Mouse (Mus musculus) MEL (cell line): ENCODE results near the gene Galnt10. TPM values are rescaled to one million over a fixed set of nuclear protein-coding genes. Genes with fewer than 3 reads are reported as not detected.

Source experiments
- DNase-seq: peaks from one replicate; pipeline ENCODE4 v3.0.0; 2011; ENCODE audit warnings: low read depth, low spot score
- H3K27ac ChIP-seq: 2 replicates; pipeline ENCODE4 v1.5.1; 2012; ENCODE audit warnings: low read depth, mild to moderate bottlenecking, control low read depth, low read length, moderate library complexity; ENCODE audit not compliant: control insufficient read depth
- H3K27me3 ChIP-seq, 2 experiments: fragments of 150-350 bp in 1 of 2; sonication (generic) in 1 of 2; 2 replicates each; pipeline ENCODE4 v1.6.1; 2012; ENCODE audit warnings: low read length in 2 of 2, mild to moderate bottlenecking in 2 of 2, improper control_type of control experiment in 1 of 2, moderate library complexity in 1 of 2; ENCODE audit not compliant: insufficient read depth in 2 of 2, control insufficient read depth in 1 of 2
- H3K36me3 ChIP-seq, 2 experiments: 2 replicates each; pipeline ENCODE4 v1.6.1; 2012 to 2014; ENCODE audit warnings: low read length in 2 of 2, improper control_type of control experiment in 1 of 2, inconsistent platforms in 1 of 2, mild to moderate bottlenecking in 1 of 2; ENCODE audit not compliant: insufficient read depth in 2 of 2, control insufficient read depth in 1 of 2
- H3K4me1 ChIP-seq, 2 experiments: fragments of 150-350 bp in 1 of 2; sonication (generic) in 1 of 2; 2 replicates each; pipeline ENCODE4 v1.6.1; 2012; ENCODE audit warnings: low read length in 2 of 2, improper control_type of control experiment in 1 of 2, mild to moderate bottlenecking in 1 of 2; ENCODE audit not compliant: insufficient read depth in 2 of 2, control insufficient read depth in 1 of 2
- H3K4me3 ChIP-seq, 2 experiments: fragments of 150-350 bp in 1 of 2; sonication (generic) in 1 of 2; 2 replicates each; pipeline ENCODE4 v1.5.1; 2012; ENCODE audit warnings: low read depth in 2 of 2, low read length in 2 of 2, mild to moderate bottlenecking in 2 of 2, moderate library complexity in 2 of 2, control low read depth in 1 of 2, improper control_type of control experiment in 1 of 2; ENCODE audit not compliant: control insufficient read depth in 1 of 2, insufficient read depth in 1 of 2
- H3K79me2 ChIP-seq: 2 replicates; pipeline ENCODE4 v1.6.1; 2012; ENCODE audit warnings: mild to moderate bottlenecking, low read length, moderate library complexity; ENCODE audit not compliant: control insufficient read depth, poor library complexity, insufficient read depth
- H3K9ac ChIP-seq: 2 replicates; pipeline ENCODE4 v1.6.1; 2012; ENCODE audit warnings: low read depth, mild to moderate bottlenecking, control low read depth, low read length, moderate library complexity; ENCODE audit not compliant: control insufficient read depth, poor library complexity, severe bottlenecking
- H3K9me3 ChIP-seq: fragments of 150-350 bp; sonication (generic); replicated peaks from 2 replicates; pipeline ENCODE4 v1.6.1; 2012; ENCODE audit warnings: mild to moderate bottlenecking, low read length, improper control_type of control experiment, moderate library complexity; ENCODE audit not compliant: insufficient read depth
- BHLHE40 ChIP-seq: IDR thresholded peaks from 2 replicates; pipeline ENCODE4 v1.6.1; 2012; ENCODE audit warnings: low read depth, mild to moderate bottlenecking, inconsistent platforms, low read length, improper control_type of control experiment, borderline replicate concordance
- CHD2 ChIP-seq: IDR thresholded peaks from 2 replicates; pipeline ENCODE4 v1.6.1; 2011; ENCODE audit warnings: low read length, improper control_type of control experiment
- CTCF ChIP-seq, 3 experiments: IDR thresholded peaks in 2 of 3; conservative IDR thresholded peaks in 1 of 3; 2 replicates each; pipeline ENCODE4 v1.5.1; 2011 to 2012; ENCODE audit warnings: low read length in 3 of 3, low read depth in 2 of 3, mild to moderate bottlenecking in 2 of 3, improper control_type of control experiment in 1 of 3, inconsistent platforms in 1 of 3, mixed read lengths in 1 of 3, moderate library complexity in 1 of 3; ENCODE audit not compliant: control insufficient read depth in 1 of 3, insufficient read depth in 1 of 3, poor library complexity in 1 of 3, severe bottlenecking in 1 of 3
- E2F4 ChIP-seq: IDR thresholded peaks from 2 replicates; pipeline ENCODE4 v1.6.1; 2011; ENCODE audit warnings: low read depth, low read length, improper control_type of control experiment, borderline replicate concordance
- ELF1 ChIP-seq: IDR thresholded peaks from 2 replicates; pipeline ENCODE4 v1.6.1; 2014; ENCODE audit warnings: low read depth, mild to moderate bottlenecking, inconsistent platforms, low read length, improper control_type of control experiment, moderate library complexity
- EP300 ChIP-seq, 2 experiments: IDR thresholded peaks; 2 replicates each; pipeline ENCODE4 v1.6.1; 2011; ENCODE audit warnings: improper control_type of control experiment in 2 of 2, low read length in 2 of 2, low read depth in 1 of 2, mild to moderate bottlenecking in 1 of 2
- ETS1 ChIP-seq: IDR thresholded peaks from 2 replicates; pipeline ENCODE4 v1.6.1; 2012; ENCODE audit warnings: low read depth, mild to moderate bottlenecking, inconsistent platforms, low read length, improper control_type of control experiment, moderate library complexity
- GABPA ChIP-seq: IDR thresholded peaks from 2 replicates; pipeline ENCODE4 v1.6.1; 2012; ENCODE audit warnings: low read depth, mild to moderate bottlenecking, inconsistent platforms, low read length, improper control_type of control experiment, moderate library complexity
- GATA1 ChIP-seq: IDR thresholded peaks from 2 replicates; pipeline ENCODE4 v1.6.1; 2011; ENCODE audit warnings: low read depth, low read length, improper control_type of control experiment
- HCFC1 ChIP-seq: IDR thresholded peaks from 2 replicates; pipeline ENCODE4 v1.6.1; 2012; ENCODE audit warnings: low read depth, mild to moderate bottlenecking, inconsistent platforms, low read length, improper control_type of control experiment, moderate library complexity
- JUND ChIP-seq: IDR thresholded peaks from 2 replicates; pipeline ENCODE4 v1.6.1; 2011; ENCODE audit warnings: low read depth, mild to moderate bottlenecking, improper control_type of control experiment, low read length
- MAFK ChIP-seq: IDR thresholded peaks from 2 replicates; pipeline ENCODE4 v1.6.1; 2011; ENCODE audit warnings: low read depth, mild to moderate bottlenecking, low read length, improper control_type of control experiment, borderline replicate concordance
- MAX ChIP-seq: IDR thresholded peaks from 2 replicates; pipeline ENCODE4 v1.6.1; 2011; ENCODE audit warnings: low read length, improper control_type of control experiment
- MAZ ChIP-seq: IDR thresholded peaks from 2 replicates; pipeline ENCODE4 v1.6.1; 2012; ENCODE audit warnings: low read depth, mild to moderate bottlenecking, inconsistent platforms, low read length, improper control_type of control experiment
- MYB ChIP-seq: IDR thresholded peaks from 2 replicates; pipeline ENCODE4 v1.6.1; 2011; ENCODE audit warnings: mild to moderate bottlenecking, low read depth, low read length, improper control_type of control experiment
- MYC ChIP-seq: IDR thresholded peaks from 2 replicates; pipeline ENCODE4 v1.6.1; 2011; ENCODE audit warnings: low read depth, mild to moderate bottlenecking, low read length, improper control_type of control experiment, moderate library complexity
- NELFE ChIP-seq: IDR thresholded peaks from 2 replicates; pipeline ENCODE4 v1.6.1; 2011; ENCODE audit warnings: low read depth, low read length, improper control_type of control experiment
- NRF1 ChIP-seq: IDR thresholded peaks from 2 replicates; pipeline ENCODE4 v1.6.1; 2014; ENCODE audit warnings: low read depth, mild to moderate bottlenecking, inconsistent platforms, low read length, improper control_type of control experiment, moderate library complexity; ENCODE audit not compliant: poor library complexity, insufficient read depth, severe bottlenecking
- POLR2A ChIP-seq, 2 experiments: IDR thresholded peaks; 2 replicates each; pipeline ENCODE4 v1.6.1; 2011 to 2012; ENCODE audit warnings: low read length in 2 of 2, mild to moderate bottlenecking in 2 of 2, control low read depth in 1 of 2, improper control_type of control experiment in 1 of 2, low read depth in 1 of 2, moderate library complexity in 1 of 2; ENCODE audit not compliant: control insufficient read depth in 1 of 2, insufficient read depth in 1 of 2, poor library complexity in 1 of 2
- POLR2AphosphoS5 ChIP-seq: IDR thresholded peaks from 2 replicates; pipeline ENCODE4 v1.6.1; 2012; ENCODE audit warnings: low read depth, borderline replicate concordance, mild to moderate bottlenecking, inconsistent platforms, low read length, moderate library complexity, mixed read lengths
- RAD21 ChIP-seq: IDR thresholded peaks from 2 replicates; pipeline ENCODE4 v1.6.1; 2011; ENCODE audit warnings: mild to moderate bottlenecking, low read depth, low read length, improper control_type of control experiment
- SIN3A ChIP-seq: IDR thresholded peaks from 2 replicates; pipeline ENCODE4 v1.6.1; 2012; ENCODE audit warnings: low read length, improper control_type of control experiment, inconsistent platforms
- TBP ChIP-seq: IDR thresholded peaks from 2 replicates; pipeline ENCODE4 v1.8.0; 2011; ENCODE audit warnings: low read depth, low read length, improper control_type of control experiment
- UBTF ChIP-seq: IDR thresholded peaks from 2 replicates; pipeline ENCODE4 v1.6.1; 2012; ENCODE audit warnings: low read depth, mild to moderate bottlenecking, inconsistent platforms, low read length, improper control_type of control experiment, moderate library complexity, borderline replicate concordance; ENCODE audit not compliant: insufficient read depth
- USF1 ChIP-seq: IDR thresholded peaks from 2 replicates; pipeline ENCODE4 v1.6.1; 2014; ENCODE audit warnings: low read depth, mild to moderate bottlenecking, inconsistent platforms, low read length, improper control_type of control experiment, moderate library complexity
- USF2 ChIP-seq, 2 experiments: IDR thresholded peaks; 2 replicates each; pipeline ENCODE4 v1.6.1; 2011 to 2012; ENCODE audit warnings: improper control_type of control experiment in 2 of 2, low read length in 2 of 2, borderline replicate concordance in 1 of 2, inconsistent platforms in 1 of 2, low read depth in 1 of 2, mild to moderate bottlenecking in 1 of 2; ENCODE audit not compliant: insufficient read depth in 1 of 2
- ZC3H11A ChIP-seq: IDR thresholded peaks from 2 replicates; pipeline ENCODE4 v1.6.1; 2012; ENCODE audit warnings: low read depth, mild to moderate bottlenecking, inconsistent platforms, low read length, improper control_type of control experiment
- ZKSCAN1 ChIP-seq: IDR thresholded peaks from 2 replicates; pipeline ENCODE4 v1.6.1; 2012; ENCODE audit warnings: low read depth, mild to moderate bottlenecking, inconsistent platforms, low read length, improper control_type of control experiment, moderate library complexity
- ZMIZ1 ChIP-seq: IDR thresholded peaks from 2 replicates; pipeline ENCODE4 v1.6.1; 2012; ENCODE audit warnings: low read depth, mild to moderate bottlenecking, inconsistent platforms, low read length, improper control_type of control experiment, moderate library complexity
- ZNF384 ChIP-seq: IDR thresholded peaks from 2 replicates; pipeline ENCODE4 v1.6.1; 2012; ENCODE audit warnings: low read depth, mild to moderate bottlenecking, inconsistent platforms, low read length, improper control_type of control experiment
- polyA plus RNA-seq, 2 experiments: library from polyadenylated mRNA; stranded (reverse) in 1 of 2; unstranded in 1 of 2; fragments of >175 nt in 1 of 2; fragments of >200 nt in 1 of 2; gene quantifications; 2 replicates each; pipeline versions ENCODE4 v1.2.1 to v1.2.4; 2012; ENCODE audit warnings: low replicate concordance in 2 of 2, low read depth in 1 of 2; ENCODE audit not compliant: insufficient read length in 2 of 2, insufficient read depth in 1 of 2, missing spikeins in 1 of 2
- total RNA-seq: library from RNA; depleted of rRNA; stranded (reverse); fragments of 300-350 nt; gene quantifications from 2 replicates; pipeline ENCODE4 v1.2.3, GENCODE M21; 2012

The Galnt10 gene
- total and polyA plus RNA-seq, 3 experiments, result 26.7 to 27.4 TPM; not detected in 1

DNA sequence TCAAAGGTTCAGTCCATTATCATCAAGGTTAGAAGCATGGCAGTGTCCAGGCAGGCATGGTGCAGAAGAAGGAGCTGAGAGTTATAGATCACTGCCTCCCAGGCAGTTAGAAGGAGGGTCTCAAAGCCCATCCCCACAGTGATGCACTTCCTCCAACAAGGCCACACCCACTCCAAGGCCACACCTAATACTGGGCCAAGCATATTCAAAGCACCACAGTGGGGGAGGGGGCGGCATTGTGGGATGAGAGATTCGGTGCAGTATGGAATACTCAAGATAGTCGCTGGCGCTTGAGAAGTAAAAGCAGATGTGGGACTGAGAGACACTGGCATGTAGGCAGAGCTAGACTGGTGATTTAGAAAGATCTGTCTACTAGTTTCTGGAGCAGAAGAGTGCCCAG, 14.9 kb downstream of the Galnt10 start:
- Histone ChIP-seq H3K27me3 (no peaks in the 10 kb centered on the region), H3K4me1 (peaks cover 48 to 50% of the 10 kb centered on the region in 2 experiments), H3K27ac (0 out of 2 replicates have a peak overlapping the region, but pooled peaks have one; percentile 15), H3K9me3 (no peaks in the 10 kb centered on the region), H3K79me2 (peaks cover 14% of the 10 kb centered on the region), H3K9ac (no peak overlapping the region), H3K4me3 (no peak overlapping the region), H3K36me3 (peaks cover 0 to 44% of the 10 kb centered on the region in 2 experiments; a peak in 2 of 4 replicates)
- DNase-seq, result no peak
- TF ChIP-seq RAD21 (no peak), MYB (no peak), E2F4 (no peak), POLR2A (IDR thresholded peaks at IDR 0.05; ENCODE audit: control insufficient read depth in 1 of 2, insufficient read depth in 1 of 2, low read depth in 1 of 2, low read length in 2 of 2, poor library complexity in 1 of 2) (no peak), NRF1 (no peak), MYC (no peak), MAFK (no peak), NELFE (no peak), MAZ (no peak), USF2 (IDR thresholded peaks at IDR 0.05; ENCODE audit: borderline replicate concordance in 1 of 2, insufficient read depth in 1 of 2, low read depth in 1 of 2, low read length in 2 of 2) (no peak), ELF1 (no peak), ZC3H11A (no peak), ETS1 (no peak), ZNF384 (no peak), JUND (no peak), UBTF (no peak), HCFC1 (no peak)

DNA sequence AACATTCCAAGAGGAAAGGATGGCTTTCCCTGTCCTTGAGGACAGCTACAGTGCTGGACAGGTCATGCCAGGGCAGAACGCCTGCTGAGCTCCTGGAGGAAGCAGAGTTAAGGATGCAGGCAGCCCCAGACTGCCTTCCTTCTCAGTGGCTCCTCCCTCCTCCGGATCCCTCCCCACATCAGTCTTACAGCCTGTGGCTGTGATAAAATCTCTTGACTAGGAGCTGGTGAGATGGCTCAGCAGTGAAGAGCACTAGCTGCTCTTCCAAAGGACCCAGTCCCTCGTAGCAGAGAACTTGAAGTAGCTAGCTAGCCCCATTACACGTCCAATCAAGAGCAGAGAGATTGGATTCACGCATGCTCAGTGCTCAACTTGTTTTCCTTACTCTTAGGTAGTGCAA, 15.6 kb downstream of the Galnt10 start:
- DNase-seq, result peak; percentile 87
- H3K4me3 ChIP-seq, result peak overlapping the region; percentile 0 to 1; a peak in 2 of 4 replicates
- peak overlapping the region; percentile 91 for H3K27ac ChIP-seq
- peaks cover 43 to 46% of the 10 kb centered on the region in 2 experiments for H3K4me1 ChIP-seq
- peaks cover 12% of the 10 kb centered on the region for H3K79me2 ChIP-seq
- peaks cover 0 to 38% of the 10 kb centered on the region in 2 experiments; a peak in 2 of 4 replicates for H3K36me3 ChIP-seq
- H3K27me3 ChIP-seq, result no peaks in the 10 kb centered on the region
- H3K9ac ChIP-seq, result peak overlapping the region; percentile 59
- no peaks in the 10 kb centered on the region for H3K9me3 ChIP-seq
- no peak for TF ChIP-seq JUND
- TF ChIP-seq MAX, result 0 out of 2 replicates have a peak, but pooled peaks have one; percentile 20
- no peak for TF ChIP-seq ZNF384
- no peak for TF ChIP-seq POLR2AphosphoS5
- peak; percentile 49; the same call in 1 of the 2 replicates for TF ChIP-seq SIN3A
- TF ChIP-seq GABPA, result no peak
- TF ChIP-seq CHD2, result no peak
- no peak for TF ChIP-seq BHLHE40
- TF ChIP-seq ZC3H11A, result 0 out of 2 replicates have a peak, but pooled peaks have one; percentile 14
- no peak; the same call in 1 of the 2 replicates for TF ChIP-seq ZKSCAN1
- 0 out of 2 replicates have a peak, but pooled peaks have one; percentile 17 for TF ChIP-seq ELF1
- TF ChIP-seq POLR2A (IDR thresholded peaks at IDR 0.05; ENCODE audit: control insufficient read depth in 1 of 2, insufficient read depth in 1 of 2, low read depth in 1 of 2, low read length in 2 of 2, poor library complexity in 1 of 2), result peak; percentile 42 to 68; a peak in 2 of 4 replicates
- TF ChIP-seq ETS1, result peak; percentile 66
- peak; percentile 35 to 50; a peak in 1 of 4 replicates for TF ChIP-seq EP300 (IDR thresholded peaks at IDR 0.05; ENCODE audit: low read depth in 1 of 2, low read length in 2 of 2)
- no peak for TF ChIP-seq USF1
- TF ChIP-seq ZMIZ1, result peak; percentile 89
- peak; percentile 60; the same call in 1 of the 2 replicates for TF ChIP-seq TBP
- no peak for TF ChIP-seq CTCF (IDR thresholded peaks at IDR 0.05 in 2 of 3, conservative IDR thresholded peaks at IDR 0.05 in 1 of 3; ENCODE audit: control insufficient read depth in 1 of 3, insufficient read depth in 1 of 3, low read depth in 2 of 3, low read length in 3 of 3, poor library complexity in 1 of 3, severe bottlenecking in 1 of 3)
- TF ChIP-seq GATA1, result peak; percentile 54; the same call in 1 of the 2 replicates
